Mouse (Mus musculus) forebrain, embryonic 10.5 days (tissue): ENCODE data around the gene Pax3. TPM values are rescaled to one million over a fixed set of nuclear protein-coding genes. Genes with fewer than 3 reads are reported as not detected.

Source experiments
- DNase-seq: peaks from one replicate; pipeline ENCODE4 v3.0.0-alpha.2; 2017; ENCODE audit warnings: low spot score; ENCODE audit errors: extremely low spot score
- H3K27ac ChIP-seq: fragments of 300-500 bp; sonication (generic); 2 replicates; pipeline ENCODE4 v1.5.1; 2016; ENCODE audit warnings: mild to moderate bottlenecking
- H3K27me3 ChIP-seq: fragments of 300-500 bp; sonication (generic); 2 replicates; pipeline ENCODE4 v1.6.1; 2016; ENCODE audit warnings: mild to moderate bottlenecking; ENCODE audit not compliant: poor library complexity, severe bottlenecking
- H3K36me3 ChIP-seq: fragments of 300-500 bp; sonication (generic); replicated peaks from 2 replicates; pipeline ENCODE4 v1.6.1; 2016; ENCODE audit warnings: mild to moderate bottlenecking, moderate library complexity
- H3K4me1 ChIP-seq: fragments of 300-500 bp; sonication (generic); 2 replicates; pipeline ENCODE4 v1.6.1; 2016
- H3K4me3 ChIP-seq: fragments of 300-500 bp; sonication (generic); 2 replicates; pipeline ENCODE4 v1.5.1; 2016; ENCODE audit warnings: mild to moderate bottlenecking, moderate library complexity
- H3K9me3 ChIP-seq: fragments of 300-500 bp; sonication (generic); 2 replicates; pipeline ENCODE4 v1.6.1; 2016; ENCODE audit warnings: mild to moderate bottlenecking, moderate library complexity
- WGBS: fragments of 180-500 bp; shearing (Covaris S2); methylation state at CpG from one replicate; pipeline ENCODE4 v1.1.7; 2016; 5-methylcytosine and 5-hydroxymethylcytosine counted together
- polyA plus RNA-seq: library from polyadenylated mRNA; unstranded; fragments of >200 nt; fragmentation: Nextera tagmentation; extraction: Ambion mirVana; gene quantifications from 2 replicates; pipeline ENCODE4 v1.2.1, GENCODE M21; 2016

Gene Pax3
- polyA plus RNA-seq, 1 experiment from 2014 or later, result 13.0 TPM

DNA sequence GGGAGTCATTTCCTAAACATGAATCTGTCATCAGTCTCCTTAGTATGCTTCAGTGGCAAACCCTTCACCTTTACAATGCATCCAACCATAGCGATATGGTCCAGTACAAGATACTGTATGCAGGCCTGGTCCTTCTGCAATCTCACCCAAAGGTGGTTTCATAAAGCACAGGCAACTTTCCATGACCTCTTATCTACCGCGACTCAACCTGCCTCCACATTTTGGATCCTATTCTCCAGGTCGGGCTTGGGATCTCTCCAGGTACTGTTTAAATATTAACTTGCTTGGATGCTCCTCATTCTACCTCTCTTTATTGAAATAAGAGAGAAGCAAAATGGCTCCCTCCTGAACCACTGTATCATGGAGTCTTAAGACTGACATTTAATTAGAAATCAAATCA lies 103.3 kb downstream of the Pax3 start:
- no peak overlapping the region for H3K27ac ChIP-seq
- no peaks in the 10 kb centered on the region for H3K4me1 ChIP-seq
- peaks cover 8% of the 10 kb centered on the region for H3K27me3 ChIP-seq
- H3K9me3 ChIP-seq, result no peaks in the 10 kb centered on the region
- WGBS, result 96% methylated on average over 4 of the region's 4 CpGs
- no peak overlapping the region for H3K4me3 ChIP-seq
- no peak for DNase-seq
- no peaks in the 10 kb centered on the region for H3K36me3 ChIP-seq

DNA sequence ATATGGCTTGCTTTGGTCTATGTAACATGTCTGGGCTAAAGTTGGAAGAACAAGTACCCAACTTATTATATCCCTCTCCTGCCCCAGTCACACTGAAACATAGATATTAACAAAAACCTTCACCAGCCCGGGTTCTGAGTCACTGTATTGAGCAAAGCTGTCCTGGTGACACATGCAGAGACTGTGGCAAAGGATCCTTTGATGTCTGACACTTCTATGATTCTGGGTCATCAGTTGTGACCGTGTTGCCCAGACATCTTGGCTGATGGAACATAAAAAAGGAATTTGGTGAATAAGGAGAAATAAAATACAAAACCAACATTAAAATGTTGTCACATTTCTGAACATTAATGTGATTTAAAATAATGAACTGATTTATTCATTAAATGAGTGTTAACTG lies 108.3 kb downstream of the Pax3 start:
- Histone ChIP-seq H3K9me3 (no peaks in the 10 kb centered on the region), H3K27me3 (peaks cover 37% of the 10 kb centered on the region), H3K4me3 (no peak overlapping the region), H3K4me1 (no peaks in the 10 kb centered on the region), H3K27ac (no peak overlapping the region), H3K36me3 (no peaks in the 10 kb centered on the region)
- no peak for DNase-seq
- 83% methylated on average over 2 of the region's 2 CpGs for WGBS

DNA sequence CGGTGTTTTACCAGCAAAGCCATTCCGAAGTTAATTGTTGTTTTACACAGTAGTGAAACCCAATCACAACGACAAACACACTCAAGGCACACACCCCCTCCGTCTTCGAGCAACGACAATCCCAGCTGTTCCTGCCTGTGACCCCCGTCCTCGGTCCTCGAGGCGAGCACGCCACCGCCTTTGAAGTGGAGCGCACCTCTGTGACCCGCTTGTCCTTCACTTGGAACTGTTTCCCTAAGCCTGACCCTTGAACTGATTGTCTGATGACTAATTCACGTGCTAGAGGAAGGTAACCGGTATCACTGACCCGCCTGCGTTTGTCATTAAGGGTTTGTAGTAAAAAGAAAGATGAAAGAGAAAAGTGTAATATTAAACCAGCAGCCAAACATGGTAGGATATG lies 115.2 kb downstream of the Pax3 start:
- H3K36me3 ChIP-seq, result no peaks in the 10 kb centered on the region
- peaks cover 16% of the 10 kb centered on the region for H3K4me1 ChIP-seq
- H3K4me3 ChIP-seq, result no peak overlapping the region
- no peak for DNase-seq
- WGBS, result 51% methylated on average over 18 of the region's 18 CpGs
- H3K27ac ChIP-seq, result no peak overlapping the region
- H3K9me3 ChIP-seq, result no peaks in the 10 kb centered on the region
- peaks cover 62% of the 10 kb centered on the region for H3K27me3 ChIP-seq

DNA sequence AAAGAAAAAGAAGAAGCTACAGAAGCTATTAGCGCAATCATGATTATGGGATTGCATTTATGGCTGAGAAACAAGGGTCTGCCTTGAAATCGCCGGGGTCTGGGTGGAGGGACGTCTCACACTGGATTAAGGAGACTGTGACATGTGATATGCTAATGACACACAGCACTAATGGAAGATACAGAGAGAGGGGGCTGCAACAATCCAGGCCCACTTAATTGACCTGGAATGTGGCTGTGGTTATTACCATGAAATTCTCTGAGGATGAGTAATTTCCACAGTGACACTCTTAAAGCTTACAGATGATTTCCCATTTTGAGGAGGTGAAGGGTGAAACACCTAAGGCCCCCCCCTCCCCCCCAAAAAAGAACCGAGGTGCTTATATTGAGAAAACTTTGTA lies 136.1 kb downstream of the Pax3 start:
- 54% methylated on average over 5 of the region's 5 CpGs for WGBS
- Histone ChIP-seq H3K27me3 (no peaks in the 10 kb centered on the region), H3K27ac (no peak overlapping the region), H3K4me3 (no peak overlapping the region), H3K9me3 (no peaks in the 10 kb centered on the region), H3K36me3 (no peaks in the 10 kb centered on the region), H3K4me1 (peaks cover 8% of the 10 kb centered on the region; the same call in 1 of the 2 replicates)
- no peak for DNase-seq

DNA sequence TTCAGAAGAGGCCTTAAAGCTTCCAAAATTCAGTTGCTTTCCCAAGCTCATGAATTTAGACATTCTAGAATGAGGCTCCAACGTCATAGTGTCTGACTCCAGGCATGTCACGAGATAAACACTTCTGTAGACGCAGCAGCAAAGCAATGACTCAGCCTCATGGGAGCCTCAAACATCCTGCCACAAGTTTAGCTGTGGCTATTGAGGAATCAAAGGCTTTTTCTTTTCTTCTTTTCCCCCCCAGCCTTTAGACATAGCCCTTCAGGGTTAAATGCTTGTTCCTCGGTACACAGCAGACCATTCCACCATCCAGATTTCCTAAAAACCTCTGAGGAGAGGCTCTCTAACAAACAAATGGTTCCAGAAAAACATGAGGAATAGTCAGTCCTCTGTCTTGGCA lies 139.0 kb downstream of the Pax3 start:
- DNase-seq, result no peak
- Histone ChIP-seq H3K27me3 (no peaks in the 10 kb centered on the region), H3K4me1 (peaks cover 8% of the 10 kb centered on the region; the same call in 1 of the 2 replicates), H3K4me3 (no peak overlapping the region), H3K27ac (no peak overlapping the region), H3K9me3 (no peaks in the 10 kb centered on the region), H3K36me3 (no peaks in the 10 kb centered on the region)
- 80% methylated on average over 4 of the region's 4 CpGs for WGBS

DNA sequence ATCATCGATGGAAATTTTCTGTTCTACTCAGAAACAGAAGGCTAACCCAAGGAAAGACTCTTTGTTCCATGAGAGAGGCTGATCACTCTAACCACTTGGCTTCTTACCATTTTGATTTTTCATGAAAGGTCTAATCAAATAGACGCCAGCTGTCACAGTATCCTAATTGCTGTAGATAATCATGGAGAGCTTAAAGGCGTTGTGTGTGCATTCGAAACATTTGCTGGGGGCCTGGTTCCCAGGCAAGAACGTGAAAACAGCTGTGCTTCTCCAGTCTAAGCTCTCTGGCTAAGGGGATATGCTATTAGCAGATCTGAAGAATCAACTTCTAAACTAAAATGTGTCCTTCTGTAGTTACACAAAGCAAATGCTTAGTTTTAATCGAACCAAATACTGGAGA lies 143.3 kb downstream of the Pax3 start:
- Histone ChIP-seq H3K27ac (no peak overlapping the region), H3K4me1 (peaks cover 4% of the 10 kb centered on the region; the same call in 1 of the 2 replicates), H3K9me3 (no peaks in the 10 kb centered on the region), H3K27me3 (no peaks in the 10 kb centered on the region), H3K36me3 (no peaks in the 10 kb centered on the region), H3K4me3 (no peak overlapping the region)
- 85% methylated on average over 6 of the region's 6 CpGs for WGBS
- no peak for DNase-seq

Other genes starting within 250 kb of the Pax3 start
- gene Sgpp2, start 113.2 kb upstream of the Pax3 start, polyA plus RNA-seq, result 5.9 and 7.5 TPM in 2 replicates